Mouse (Mus musculus): ENCODE data around the gene Dmp1. TPM values are rescaled to one million over a fixed set of nuclear protein-coding genes. Genes with fewer than 3 reads are reported as not detected.

Gene Dmp1
- polyA plus RNA-seq, 1 experiment = 3.4 TPM

DNA sequence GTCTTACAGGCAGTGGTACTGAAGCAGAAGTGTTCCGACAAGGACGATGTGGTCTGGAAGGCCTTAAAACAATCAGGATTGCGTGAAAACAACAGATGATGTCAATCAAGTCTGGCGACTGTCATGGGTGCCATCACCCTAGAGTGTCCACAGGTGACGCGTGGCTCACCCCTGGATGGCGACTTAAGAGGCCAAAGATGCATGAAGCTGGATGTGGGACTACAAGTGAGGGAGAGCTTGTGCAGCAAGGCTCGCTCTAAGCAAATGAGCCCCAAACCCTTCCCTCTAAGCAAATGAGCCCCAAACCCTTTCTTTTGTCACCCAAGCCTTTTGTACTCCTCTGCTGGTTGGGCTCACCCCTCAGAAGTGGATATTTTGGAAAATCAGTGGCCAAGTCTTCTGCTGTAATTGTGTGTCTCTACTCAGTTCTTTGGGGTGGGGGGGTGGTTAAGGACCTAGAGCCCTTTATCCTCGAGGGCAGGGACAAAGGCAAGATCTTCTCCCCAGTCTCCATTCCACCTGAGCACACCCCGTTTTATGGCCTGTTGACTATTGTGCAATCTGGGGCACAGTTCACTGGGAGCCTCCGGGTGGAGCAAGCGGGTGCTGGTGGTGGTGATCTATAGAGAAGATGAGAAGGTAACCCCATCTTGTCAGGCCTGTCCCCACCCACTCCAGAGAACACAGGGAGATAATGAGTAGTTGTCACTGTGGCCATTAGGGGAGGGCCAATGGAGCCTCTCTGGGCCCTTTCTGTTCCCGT, 60.8 kb downstream of the Dmp1 start:
- Histone ChIP-seq H3ac (ENCODE audit: control insufficient read depth, insufficient read length, low read depth) (no peak overlapping the region), H3K79me2 (ENCODE audit: control insufficient read depth, insufficient read depth) (no peaks in the 10 kb centered on the region), H3K4me3 (ENCODE audit: insufficient read depth, poor library complexity, severe bottlenecking) (no peak overlapping the region), H3K27me3 (ENCODE audit: control insufficient read depth, insufficient read depth, insufficient read length) (no peaks in the 10 kb centered on the region), H3K36me3 (ENCODE audit: control insufficient read depth, insufficient read depth) (no peaks in the 10 kb centered on the region), H3K79me3 (ENCODE audit: low read depth) (no peaks in the 10 kb centered on the region)
- TF ChIP-seq MYOD1 (IDR thresholded peaks at IDR 0.05; ENCODE audit: control insufficient read depth, insufficient read length, low read depth) (no peak), FOSL1 (IDR thresholded peaks at IDR 0.05; ENCODE audit: insufficient read depth, low read length, poor library complexity, severe bottlenecking) (no peak), CEBPB (IDR thresholded peaks at IDR 0.05; ENCODE audit: low read depth) (no peak), MAX (IDR thresholded peaks at IDR 0.05) (no peak), USF1 (IDR thresholded peaks at IDR 0.05; ENCODE audit: low read depth) (no peak), MYOG (IDR thresholded peaks at IDR 0.05; ENCODE audit: control insufficient read depth, extremely low read depth, insufficient read length) (no peak), CTCF (IDR thresholded peaks at IDR 0.05; ENCODE audit: control insufficient read depth, insufficient read depth, insufficient read length) (no peak)

Other genes with a start within 250 kb of the Dmp1 start
- not detected for gene Hsd17b13, start 225.2 kb upstream of the Dmp1 start, polyA plus RNA-seq (2012; fragmentation: generic; extraction: Trizol)
- gene Hsd17b11, start 180.7 kb upstream of the Dmp1 start, polyA plus RNA-seq (2012; fragmentation: generic; extraction: Trizol) = 7.4 TPM
- gene Nudt9, start 156.3 kb upstream of the Dmp1 start, polyA plus RNA-seq (2012; fragmentation: generic; extraction: Trizol) = 58.9 TPM
- gene Gm17660, start 125.0 kb upstream of the Dmp1 start, polyA plus RNA-seq (2012; fragmentation: generic; extraction: Trizol) = not detected
- gene Sparcl1, start 88.9 kb upstream of the Dmp1 start, polyA plus RNA-seq (2012; fragmentation: generic; extraction: Trizol) = not detected
- not detected for gene Dspp, start 31.9 kb upstream of the Dmp1 start, polyA plus RNA-seq (2012; fragmentation: generic; extraction: Trizol)
- not detected for gene Ibsp, start 96.6 kb downstream of the Dmp1 start, polyA plus RNA-seq (2012; fragmentation: generic; extraction: Trizol)
- not detected for gene Mepe, start 122.7 kb downstream of the Dmp1 start, polyA plus RNA-seq (2012; fragmentation: generic; extraction: Trizol)
- gene Spp1, start 232.5 kb downstream of the Dmp1 start, polyA plus RNA-seq (2012; fragmentation: generic; extraction: Trizol) = 1,843 TPM

Data from C2C12 (cell line).